Mouse (Mus musculus) fibroblast of lung, adult 2 months (primary cell): Measurements from ENCODE around the gene Atp13a5.

Source experiments
- DNase-seq: peaks from one replicate; pipeline ENCODE4 v3.0.0-alpha.2; 2011; ENCODE audit warnings: low read depth

The Atp13a5 gene

GRCm38 (mm10) chr16:29205581-29205980 lies 173.0 kb downstream of the Atp13a5 start:
- DNase-seq: no peak

GRCm38 (mm10) chr16:29204875-29205274 lies 173.7 kb downstream of the Atp13a5 start:
- no peak for DNase-seq

DNA sequence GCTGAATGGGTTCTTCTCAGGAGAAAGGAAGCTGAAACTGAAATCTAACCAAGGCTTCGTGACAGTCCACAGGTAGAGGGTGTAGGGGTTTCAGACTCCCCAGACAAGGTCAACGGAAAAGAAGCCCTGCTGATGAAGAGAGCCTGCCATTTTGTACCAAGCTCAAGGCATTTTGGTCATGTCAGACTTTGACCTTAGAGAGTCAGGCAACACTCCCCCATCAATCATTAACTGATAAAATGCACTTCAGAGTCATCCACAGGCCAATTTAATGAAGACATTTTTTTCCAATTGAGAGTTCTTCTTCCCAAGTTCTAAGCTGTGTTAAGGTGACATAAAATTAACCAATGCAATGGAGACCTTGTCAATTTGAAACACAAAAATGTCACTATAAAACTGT lies 177.4 kb downstream of the Atp13a5 start:
- no peak for DNase-seq

GRCm38 (mm10) chr16:29198461-29198860 lies 180.1 kb downstream of the Atp13a5 start:
- no peak for DNase-seq

- no peak for DNase-seq
These were observed 183.4 kb downstream of the Atp13a5 start for GRCm38 (mm10) chr16:29195156-29195555.

- DNase-seq: no peak
These were observed 184.6 kb downstream of the Atp13a5 start for GRCm38 (mm10) chr16:29193981-29194380.

- no peak for DNase-seq
These were observed 185.6 kb downstream of the Atp13a5 start for GRCm38 (mm10) chr16:29192911-29193310.
